Mouse (Mus musculus): ENCODE results near the gene Rhox2a. TPM values are rescaled to one million over a fixed set of nuclear protein-coding genes. Genes with fewer than 3 reads are reported as not detected.
"Not testable (repeated sequence)": the region's sequence is repeated elsewhere in the genome, so short reads cannot be mapped to it uniquely, and the experiment has no call there.

The Rhox2a gene
- not detected in 2 replicates for polyA plus RNA-seq (2011; ENCODE audit: insufficient read depth, insufficient read length, low replicate concordance, missing spikeins)

DNA sequence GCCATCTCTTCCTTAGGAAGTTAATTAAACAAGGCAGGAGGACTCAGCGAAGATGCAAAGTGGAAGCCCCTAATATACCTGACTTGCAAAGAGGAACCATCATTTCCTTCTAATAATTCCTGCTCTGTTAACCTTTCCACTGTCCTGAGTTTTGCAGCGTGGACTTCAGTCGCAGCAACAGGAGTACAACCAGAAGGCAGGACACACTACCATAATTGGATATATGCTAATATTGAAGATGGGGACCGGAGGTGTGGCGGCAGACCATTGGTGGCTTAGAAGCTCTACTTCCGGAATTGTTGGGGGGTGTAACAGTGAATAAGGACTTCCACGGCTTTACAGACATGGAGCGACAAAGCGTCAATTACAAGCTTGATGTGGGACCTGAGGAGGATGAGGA lies at the start of gene Rhox2a:
Rhox2a (plus strand) TSS at position 301 of the 400 bp plus-strand sequence.
- not testable (repeated sequence) for H3K4me3 ChIP-seq (replicated peaks; ENCODE audit: control insufficient read depth, low read depth, low read length); H3K27ac ChIP-seq (ENCODE audit: control insufficient read depth, insufficient read depth, low read depth, low read length, poor library complexity); H3K4me1 ChIP-seq (ENCODE audit: control insufficient read depth, insufficient read depth, low read length)
- 100% methylated on average over 1 of the region's 9 CpGs for WGBS

DNA sequence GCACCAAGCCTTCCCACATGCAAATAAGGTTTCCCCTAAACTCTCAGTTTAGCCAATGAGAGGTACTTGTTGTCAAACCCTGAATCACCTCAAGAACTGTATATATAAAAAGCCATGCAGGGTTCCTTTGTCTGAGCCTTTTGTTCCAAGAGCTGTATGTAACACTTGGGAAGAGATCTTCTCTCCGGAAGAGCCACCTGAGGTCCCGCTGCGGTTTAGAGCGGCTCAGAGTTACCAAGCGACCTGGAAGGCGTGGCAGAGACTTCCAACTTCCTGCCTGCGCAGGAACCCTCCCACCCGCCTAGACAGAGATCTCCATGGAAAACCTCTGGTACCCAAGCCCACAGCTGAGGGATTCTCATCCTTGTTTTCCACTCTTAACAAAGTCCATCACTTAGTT lies 46.1 kb upstream of the Rhox2a start:
- Histone ChIP-seq H3K27ac (ENCODE audit: control insufficient read depth, insufficient read depth, low read depth, low read length, poor library complexity) (no peak overlapping the region), H3K4me3 (replicated peaks; ENCODE audit: control insufficient read depth, low read depth, low read length) (no peak overlapping the region), H3K4me1 (ENCODE audit: control insufficient read depth, insufficient read depth, low read length) (no peaks in the 10 kb centered on the region)
- TF ChIP-seq CTCF (IDR thresholded peaks at IDR 0.05; ENCODE audit: control insufficient read depth, insufficient read depth, low read length) (no peak), POLR2A (IDR thresholded peaks at IDR 0.05; ENCODE audit: borderline replicate concordance, control insufficient read depth, low read depth, low read length) (no peak)
- 66% methylated on average over 8 of the region's 8 CpGs for WGBS

DNA sequence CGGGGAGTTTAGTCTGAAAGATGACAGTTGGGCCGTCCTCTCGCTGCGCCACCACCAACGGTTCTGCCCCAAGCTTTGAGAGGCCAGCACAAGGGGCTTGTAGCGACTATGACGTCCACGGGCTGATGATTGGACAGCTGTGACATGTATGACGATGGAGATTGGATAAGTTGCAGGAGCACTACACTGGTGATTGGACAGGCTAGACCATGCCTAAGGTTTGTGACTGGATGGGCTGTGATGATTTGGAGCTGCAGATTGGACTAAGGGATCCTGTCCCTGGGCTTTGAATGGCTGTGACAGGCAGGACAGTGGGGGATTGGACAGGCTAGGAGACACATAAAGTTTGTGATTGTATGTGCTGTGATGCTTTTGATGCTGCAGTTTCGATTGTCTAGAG lies 33.8 kb upstream of the Rhox2a start, which contains the start of gene Gm9:
Gm9 (minus strand) TSS at position 101 of the 400 bp plus-strand sequence.
- no peak within 1 kb of the TSS for H3K27ac ChIP-seq (ENCODE audit: control insufficient read depth, insufficient read depth, low read depth, low read length, poor library complexity)
- 82% methylated on average over 10 of the region's 10 CpGs for WGBS
- TF ChIP-seq CTCF (IDR thresholded peaks at IDR 0.05; ENCODE audit: control insufficient read depth, insufficient read depth, low read length) (no peak), POLR2A (IDR thresholded peaks at IDR 0.05; ENCODE audit: borderline replicate concordance, control insufficient read depth, low read depth, low read length) (no peak)
- no peaks in the 10 kb centered on the region; the same call in 1 of the 2 replicates for H3K4me1 ChIP-seq (ENCODE audit: control insufficient read depth, insufficient read depth, low read length)
- no peak within 1 kb of the TSS for H3K4me3 ChIP-seq (replicated peaks; ENCODE audit: control insufficient read depth, low read depth, low read length)

DNA sequence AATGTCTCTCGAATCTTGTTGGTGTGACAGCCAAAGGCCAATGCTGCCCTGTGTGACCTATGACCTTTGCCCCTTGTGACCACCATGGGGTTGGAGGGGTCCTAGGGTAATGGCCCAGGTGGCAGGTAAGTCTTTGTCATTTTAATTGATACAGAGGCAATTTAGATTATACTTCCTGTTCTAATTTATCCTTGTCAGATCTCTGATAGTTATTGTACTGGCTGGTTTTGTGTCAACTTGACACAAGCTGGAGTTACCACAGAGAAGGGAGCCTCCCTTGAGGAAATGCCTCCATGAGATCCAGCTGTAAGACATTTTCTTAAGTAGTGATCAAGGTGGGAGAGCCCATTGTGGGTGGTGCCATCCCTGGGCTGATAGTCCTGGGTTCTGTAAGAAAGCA lies 22.6 kb upstream of the Rhox2a start, which contains the start of gene Rhox1:
Rhox1 (minus strand) TSS at position 101 of the 400 bp plus-strand sequence.
- not testable (repeated sequence) for H3K27ac ChIP-seq (ENCODE audit: control insufficient read depth, insufficient read depth, low read depth, low read length, poor library complexity); H3K4me1 ChIP-seq (ENCODE audit: control insufficient read depth, insufficient read depth, low read length); H3K4me3 ChIP-seq (replicated peaks; ENCODE audit: control insufficient read depth, low read depth, low read length)
- 83% methylated on average over 1 of the region's 1 CpGs for WGBS

DNA sequence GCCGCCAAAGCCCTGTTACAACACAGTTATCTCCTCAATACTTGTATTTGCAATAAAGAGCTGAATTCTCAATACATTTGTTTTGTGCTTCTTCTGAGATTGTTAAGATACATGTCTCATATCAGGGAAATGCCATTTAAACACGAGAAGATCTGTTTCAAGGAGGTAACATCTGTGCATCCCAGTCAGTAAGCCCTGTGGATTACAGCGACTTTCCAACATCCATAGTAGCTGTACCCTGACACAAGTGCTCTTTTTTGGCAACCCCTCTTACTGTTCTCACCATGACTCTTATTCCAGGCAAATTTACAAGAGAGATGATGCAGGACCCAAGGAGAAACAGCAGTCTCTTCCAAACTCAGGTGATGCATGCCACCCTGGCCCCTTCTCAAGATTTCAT lies 4.8 kb downstream of the Rhox2a start, which contains the start of gene Rhox3a:
Rhox3a (plus strand) TSS at position 301 of the 400 bp plus-strand sequence.
- H3K4me3 ChIP-seq (replicated peaks; ENCODE audit: control insufficient read depth, low read depth, low read length); H3K4me1 ChIP-seq (ENCODE audit: control insufficient read depth, insufficient read depth, low read length); H3K27ac ChIP-seq (ENCODE audit: control insufficient read depth, insufficient read depth, low read depth, low read length, poor library complexity): not testable (repeated sequence)
- 88% methylated on average over 1 of the region's 3 CpGs for WGBS

DNA sequence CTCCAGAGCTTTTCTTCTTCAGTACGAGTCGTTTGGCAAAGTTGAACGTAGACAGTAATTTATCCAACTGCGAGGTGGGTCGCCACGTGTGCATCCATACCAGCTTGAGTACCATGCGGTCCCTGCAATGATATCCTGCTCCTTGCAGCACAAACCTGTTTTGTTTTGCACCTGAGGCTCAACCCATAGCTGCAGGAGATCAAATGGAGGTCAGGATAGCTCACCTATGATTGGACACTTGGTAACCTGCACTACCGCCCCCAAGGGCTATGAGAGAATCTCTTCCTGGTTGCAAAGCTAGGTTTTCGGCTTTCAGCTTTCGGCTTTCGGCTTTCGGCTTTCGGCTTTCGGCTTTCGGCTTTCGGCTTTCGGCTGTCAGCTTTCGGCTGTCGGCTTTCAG lies 20.3 kb downstream of the Rhox2a start, which contains the start of gene Rhox4a:
Rhox4a (plus strand) TSS at position 301 of the 400 bp plus-strand sequence.
- H3K27ac ChIP-seq (ENCODE audit: control insufficient read depth, insufficient read depth, low read depth, low read length, poor library complexity); H3K4me3 ChIP-seq (replicated peaks; ENCODE audit: control insufficient read depth, low read depth, low read length); H3K4me1 ChIP-seq (ENCODE audit: control insufficient read depth, insufficient read depth, low read length): not testable (repeated sequence)
- WGBS: 96% methylated on average over 11 of the region's 19 CpGs

Other genes with a start within 250 kb of the Rhox2a start
- gene Sowahd, start 196.1 kb upstream of the Rhox2a start, polyA plus RNA-seq (2011; ENCODE audit: insufficient read depth, insufficient read length, low replicate concordance, missing spikeins): not detected in 2 replicates
- gene Rpl39, start 159.6 kb upstream of the Rhox2a start, polyA plus RNA-seq (2011; ENCODE audit: insufficient read depth, insufficient read length, low replicate concordance, missing spikeins): 407 and 550 TPM in 2 replicates
- 40.7 and 43.2 TPM in 2 replicates for gene Upf3b, start 134.7 kb upstream of the Rhox2a start, polyA plus RNA-seq (2011; ENCODE audit: insufficient read depth, insufficient read length, low replicate concordance, missing spikeins)
- gene Nkap, start 118.2 kb upstream of the Rhox2a start, polyA plus RNA-seq (2011; ENCODE audit: insufficient read depth, insufficient read length, low replicate concordance, missing spikeins): 4.0 and 9.2 TPM in 2 replicates
- 0.54 TPM in 1 of 2 replicates, not detected in the other for gene Akap14, start 76.1 kb upstream of the Rhox2a start, polyA plus RNA-seq (2011; ENCODE audit: insufficient read depth, insufficient read length, low replicate concordance, missing spikeins)
- gene Ndufa1, start 53.8 kb upstream of the Rhox2a start, polyA plus RNA-seq (2011; ENCODE audit: insufficient read depth, insufficient read length, low replicate concordance, missing spikeins): 74.4 and 125 TPM in 2 replicates
- 1.3 and 3.3 TPM in 2 replicates for gene Rnf113a1, start 53.7 kb upstream of the Rhox2a start, polyA plus RNA-seq (2011; ENCODE audit: insufficient read depth, insufficient read length, low replicate concordance, missing spikeins)
- not detected in 2 replicates for gene Gm9, start 33.9 kb upstream of the Rhox2a start, polyA plus RNA-seq (2011; ENCODE audit: insufficient read depth, insufficient read length, low replicate concordance, missing spikeins)
- gene Rhox1, start 22.7 kb upstream of the Rhox2a start, polyA plus RNA-seq (2011; ENCODE audit: insufficient read depth, insufficient read length, low replicate concordance, missing spikeins): not detected in 2 replicates
- gene Rhox3a, start 4.9 kb downstream of the Rhox2a start, polyA plus RNA-seq (2011; ENCODE audit: insufficient read depth, insufficient read length, low replicate concordance, missing spikeins): not detected in 2 replicates
- not detected in 2 replicates for gene Rhox4a, start 20.4 kb downstream of the Rhox2a start, polyA plus RNA-seq (2011; ENCODE audit: insufficient read depth, insufficient read length, low replicate concordance, missing spikeins)
- gene Rhox3a2, start 135.1 kb downstream of the Rhox2a start, polyA plus RNA-seq (2011; ENCODE audit: insufficient read depth, insufficient read length, low replicate concordance, missing spikeins): not detected in 2 replicates
- not detected in 2 replicates for gene Rhox4a2, start 145.9 kb downstream of the Rhox2a start, polyA plus RNA-seq (2011; ENCODE audit: insufficient read depth, insufficient read length, low replicate concordance, missing spikeins)
- gene Rhox2b, start 167.1 kb downstream of the Rhox2a start, polyA plus RNA-seq (2011; ENCODE audit: insufficient read depth, insufficient read length, low replicate concordance, missing spikeins): not detected in 2 replicates
- gene Rhox4b, start 187.5 kb downstream of the Rhox2a start, polyA plus RNA-seq (2011; ENCODE audit: insufficient read depth, insufficient read length, low replicate concordance, missing spikeins): not detected in 2 replicates
- not detected in 2 replicates for gene Rhox2c, start 208.7 kb downstream of the Rhox2a start, polyA plus RNA-seq (2011; ENCODE audit: insufficient read depth, insufficient read length, low replicate concordance, missing spikeins)
- gene Rhox3c, start 213.6 kb downstream of the Rhox2a start, polyA plus RNA-seq (2011; ENCODE audit: insufficient read depth, insufficient read length, low replicate concordance, missing spikeins): not detected in 2 replicates
- gene Rhox4c, start 235.4 kb downstream of the Rhox2a start, polyA plus RNA-seq (2011; ENCODE audit: insufficient read depth, insufficient read length, low replicate concordance, missing spikeins): not detected in 2 replicates
- gene Rhox2d, start 248.5 kb downstream of the Rhox2a start, polyA plus RNA-seq (2011; ENCODE audit: insufficient read depth, insufficient read length, low replicate concordance, missing spikeins): not detected in 2 replicates